Mouse (Mus musculus) lung, postnatal 4 days (tissue): ENCODE results near the gene Gpr156.

Experiments used
- DNase-seq, 2 experiments: peaks; one replicate each; pipeline ENCODE4 v3.0.0; 2021

Gene Gpr156

GRCm38 (mm10) chr16:37919000-37919399 lies 2.7 kb downstream of the Gpr156 start:
- DNase-seq = no peak

GRCm38 (mm10) chr16:37920842-37921409 lies 4.6 kb downstream of the Gpr156 start:
- DNase-seq = no peak

- DNase-seq = no peak
Observed at GRCm38 (mm10) chr16:37926087-37926486, 9.8 kb downstream of the Gpr156 start.

- no peak for DNase-seq
Observed at GRCm38 (mm10) chr16:37927117-37927516, 10.8 kb downstream of the Gpr156 start.

- DNase-seq = no peak
Observed at GRCm38 (mm10) chr16:37929006-37929405, 12.7 kb downstream of the Gpr156 start.

GRCm38 (mm10) chr16:37929626-37930025 lies 13.3 kb downstream of the Gpr156 start:
- DNase-seq = no peak

- DNase-seq = no peak
Observed at GRCm38 (mm10) chr16:37934932-37935331, 18.6 kb downstream of the Gpr156 start.

- no peak for DNase-seq
Observed at GRCm38 (mm10) chr16:37937276-37937675, 21.0 kb downstream of the Gpr156 start.

GRCm38 (mm10) chr16:37938125-37939081 lies 22.1 kb downstream of the Gpr156 start:
- DNase-seq = peak; percentile 28 to 32

GRCm38 (mm10) chr16:37939082-37939863 lies 23.0 kb downstream of the Gpr156 start:
- no peak for DNase-seq

- peak; percentile 46 to 62 for DNase-seq
Observed at GRCm38 (mm10) chr16:37940291-37940690, 24.0 kb downstream of the Gpr156 start.

GRCm38 (mm10) chr16:37943701-37944100 lies 27.4 kb downstream of the Gpr156 start:
- peak; percentile 21 to 60 for DNase-seq

GRCm38 (mm10) chr16:37945031-37945796 lies 28.9 kb downstream of the Gpr156 start:
- DNase-seq = no peak

GRCm38 (mm10) chr16:37947160-37947559 lies 30.9 kb downstream of the Gpr156 start:
- DNase-seq = peak; percentile 68 to 76

GRCm38 (mm10) chr16:37948365-37948764 lies 32.1 kb downstream of the Gpr156 start:
- no peak for DNase-seq

GRCm38 (mm10) chr16:37951171-37951570 lies 34.9 kb downstream of the Gpr156 start:
- DNase-seq = no peak

GRCm38 (mm10) chr16:37953186-37953585 lies 36.9 kb downstream of the Gpr156 start:
- no peak for DNase-seq

- DNase-seq = no peak
Observed at GRCm38 (mm10) chr16:37953991-37954942, 38.0 kb downstream of the Gpr156 start.

GRCm38 (mm10) chr16:37955336-37955917 lies 39.1 kb downstream of the Gpr156 start:
- DNase-seq = no peak

GRCm38 (mm10) chr16:37956076-37956676 lies 39.9 kb downstream of the Gpr156 start:
- no peak for DNase-seq
